11 mouse cellular contexts compared by ENCODE assay signal in the genomic region with DNA sequence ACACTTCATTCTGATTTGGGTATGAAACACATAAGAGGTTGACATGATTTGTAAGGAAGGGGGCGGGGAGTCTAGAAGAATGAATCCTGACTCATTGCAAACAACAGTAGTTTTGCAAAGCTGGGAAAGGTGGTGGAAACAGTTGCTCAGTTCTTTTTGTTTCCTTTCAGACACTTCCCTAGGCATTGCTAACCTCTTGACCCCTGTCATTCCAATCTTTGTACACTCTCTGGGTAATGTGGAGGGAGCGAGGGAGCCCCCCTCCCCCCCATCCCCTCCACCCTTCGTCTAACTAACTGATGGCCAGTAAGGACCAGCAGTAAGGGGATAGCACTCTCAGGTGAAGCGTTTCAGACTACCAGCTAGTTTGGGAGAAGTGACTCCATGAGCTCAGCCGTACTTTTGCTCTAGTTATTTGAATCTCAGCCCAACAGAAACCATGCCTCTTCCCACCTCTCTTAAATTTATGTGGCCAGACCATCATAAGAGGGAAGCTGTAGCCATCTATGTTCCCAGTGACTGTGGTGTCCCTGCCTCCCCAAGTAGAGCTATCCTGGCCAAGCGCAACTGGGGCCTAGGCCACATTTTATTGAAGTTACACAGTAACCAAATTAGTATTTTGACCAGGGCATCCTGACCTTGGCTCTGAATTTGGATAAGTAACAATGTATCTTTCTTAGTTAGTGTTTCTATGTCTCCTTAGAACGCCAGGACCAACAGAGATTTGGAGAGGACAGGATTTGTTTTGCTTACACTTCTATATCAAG. TPM values are rescaled to one million over a fixed set of nuclear protein-coding genes. Genes with fewer than 3 reads are reported as not detected.
DNase-seq lines count a peak whose midpoint lies in the region; ATAC-seq and TF ChIP-seq lines count a peak whose summit lies in the region.
"Had no signal": no experiment of that assay in that cellular context is flagged by ENCODE, and none has a peak within 500 bp of the region (broad histone marks: within the 10 kb centered on the region; RNA-seq: fewer than 3 reads in every experiment).

No protein-coding gene starts in this region.

- no peaks in the 10 kb centered on the region for H3K9me3 ChIP-seq in kidney, embryonic 15.5 days (replicated peaks)
- H3K9me3 ChIP-seq in limb, embryonic 10.5 days (replicated peaks), result no peaks in the 10 kb centered on the region
- H3K9me3 ChIP-seq: hindbrain, embryonic 13.5 days; stomach, embryonic 15.5 days had no signal

- TF ChIP-seq EP300 in heart, adult 2 months (IDR thresholded peaks at IDR 0.05; ENCODE audit: insufficient read depth, low read depth, low read length), result no peak

- H3K9ac ChIP-seq in kidney, embryonic 15.5 days, result no peak overlapping the region
- H3K9ac ChIP-seq in heart, adult 2 months (ENCODE audit: low read depth, low read length), result no peak overlapping the region
- H3K9ac ChIP-seq: hindbrain, embryonic 13.5 days; stomach, embryonic 15.5 days had no signal

- no peak for TF ChIP-seq POLR2A in heart, adult 2 months (IDR thresholded peaks at IDR 0.05; ENCODE audit: insufficient read depth, low read depth, low read length)

- WGBS in kidney, embryonic 15.5 days, result 66% methylated on average over 7 of the region's 7 CpGs
- 45% methylated on average over 7 of the region's 7 CpGs for WGBS in limb, embryonic 10.5 days
- WGBS in heart, adult 2 months, result 76% methylated on average over 7 of the region's 7 CpGs

- no peak overlapping the region for H3K4me3 ChIP-seq in kidney, embryonic 15.5 days (replicated peaks)
- H3K4me3 ChIP-seq in limb, embryonic 10.5 days, result no peak overlapping the region
- no peak overlapping the region for H3K4me3 ChIP-seq in heart, adult 2 months
- H3K4me3 ChIP-seq: hindbrain, embryonic 13.5 days; stomach, embryonic 15.5 days had no signal

- no peaks in the 10 kb centered on the region for H3K27me3 ChIP-seq in kidney, embryonic 15.5 days
- H3K27me3 ChIP-seq in limb, embryonic 10.5 days (ENCODE audit: low read depth, poor library complexity, severe bottlenecking), result no peaks in the 10 kb centered on the region
- H3K27me3 ChIP-seq in heart, adult 2 months (ENCODE audit: control insufficient read depth, insufficient read depth, low read length), result no peaks in the 10 kb centered on the region
- H3K27me3 ChIP-seq: hindbrain, embryonic 13.5 days; stomach, embryonic 15.5 days had no signal

- H3K79me2 ChIP-seq in heart, adult 2 months (replicated peaks; ENCODE audit: control insufficient read depth, insufficient read depth, low read length), result no peaks in the 10 kb centered on the region

- intact Hi-C loops in heart, adult 2 months (cut with DNase I), result no loop called here

- peak; percentile 69 to 81 for DNase-seq in kidney, adult 8-10 months
- peak; percentile 25 for DNase-seq in ES-CJ7 (ENCODE audit: low read depth, low spot score)
- peak; percentile 73 for DNase-seq in embryo, embryonic 10.5 days (ENCODE audit: low spot score)
- peak; percentile 44 for DNase-seq in limb, embryonic 10.5 days (ENCODE audit: low spot score)
- no peak for DNase-seq in natural killer cell, adult 2 months (ENCODE audit: low spot score in 2 of 2)
- no peak for DNase-seq in heart, adult 2 months
- DNase-seq: cerebellum, adult 11-12 months; lung, postnatal 4 days had no signal

- H3K4me2 ChIP-seq in kidney, embryonic 15.5 days, result no peak overlapping the region
- H3K4me2 ChIP-seq: hindbrain, embryonic 13.5 days; stomach, embryonic 15.5 days had no signal

- H3K36me3 ChIP-seq in kidney, embryonic 15.5 days, result no peaks in the 10 kb centered on the region
- no peaks in the 10 kb centered on the region for H3K36me3 ChIP-seq in limb, embryonic 10.5 days
- H3K36me3 ChIP-seq in heart, adult 2 months (ENCODE audit: control insufficient read depth, insufficient read depth, low read length), result no peaks in the 10 kb centered on the region
- H3K36me3 ChIP-seq: hindbrain, embryonic 13.5 days; stomach, embryonic 15.5 days had no signal

- H3K4me1 ChIP-seq in kidney, embryonic 15.5 days, result peaks cover 5% of the 10 kb centered on the region
- H3K4me1 ChIP-seq in limb, embryonic 10.5 days, result peaks cover 42% of the 10 kb centered on the region
- H3K4me1 ChIP-seq in heart, adult 2 months (ENCODE audit: control insufficient read depth, insufficient read depth, low read length), result no peaks in the 10 kb centered on the region

- no peak overlapping the region for H3K27ac ChIP-seq in kidney, embryonic 15.5 days
- H3K27ac ChIP-seq in limb, embryonic 10.5 days, result peak overlapping the region; percentile 82
- no peak overlapping the region for H3K27ac ChIP-seq in heart, adult 2 months
- H3K27ac ChIP-seq: hindbrain, embryonic 13.5 days; stomach, embryonic 15.5 days had no signal

- no peak for TF ChIP-seq CTCF in heart, adult 2 months (IDR thresholded peaks at IDR 0.05)

- ATAC-seq in kidney, embryonic 15.5 days (replicated peaks; ENCODE audit: low FRiP score), result no peak

RNA-seq across cellular contexts. Expression of a gene that starts 27.6 kb away (rescaled TPM):
- 10.1 and 10.2 TPM in 2 replicates for polyA plus RNA-seq in kidney, embryonic 15.5 days (2015; fragmentation: Nextera tagmentation; extraction: Ambion mirVana)
- polyA plus RNA-seq in limb, embryonic 10.5 days (2016; fragmentation: Nextera tagmentation; extraction: Ambion mirVana), result 7.5 and 8.5 TPM in 2 replicates
- 1 to 10 TPM; 6.7 to 8.4 TPM for total RNA-seq in heart, adult 2 months (2021)
- 2.9 and 3.6 TPM in 2 replicates for polyA plus RNA-seq in heart, adult 2 months (2012; rRNA removed)

Comparison
In these comparisons a context has a peak if more than half of its experiments do, and no peak if none do; other contexts are left out.
1. DNase-seq: peak in kidney, adult 8-10 months (2 of 2), ES-CJ7 (single experiment), embryo, embryonic 10.5 days (single experiment) and limb, embryonic 10.5 days (single experiment); none in natural killer cell, adult 2 months (0 of 2) and heart, adult 2 months (0 of 2).